Mouse (Mus musculus) E14TG2a.4 (cell line): ENCODE results near the gene Mtrf1.
A peak's percentile ranks its signal among the peaks of the same experiment; 100 is the strongest.
"Not testable (repeated sequence)": the region's sequence is repeated elsewhere in the genome, so short reads cannot be mapped to it uniquely, and the experiment has no call there.

ENCODE experiments used
- H3K27me3 ChIP-seq: 2 replicates; pipeline ENCODE4 v1.6.1; 2014; ENCODE audit warnings: low read length, control low read depth; ENCODE audit not compliant: insufficient read depth
- H3K36me3 ChIP-seq: 2 replicates; pipeline ENCODE4 v1.6.1; 2014; ENCODE audit warnings: low read length, control low read depth; ENCODE audit not compliant: insufficient read depth
- H3K4me1 ChIP-seq: replicated peaks from 2 replicates; pipeline ENCODE4 v1.6.1; 2014; ENCODE audit warnings: low read depth, low read length, control low read depth
- H3K4me3 ChIP-seq: replicated peaks from 2 replicates; pipeline ENCODE4 v1.5.1; 2014; ENCODE audit warnings: mild to moderate bottlenecking, low read length
- H3K9me3 ChIP-seq: 2 replicates; pipeline ENCODE4 v1.6.1; 2014; ENCODE audit warnings: low read length, control low read depth
- CTCF ChIP-seq: conservative IDR thresholded peaks from 2 replicates; pipeline ENCODE4 v1.5.1; 2014; ENCODE audit warnings: low read length
- NANOG ChIP-seq: IDR thresholded peaks from 2 replicates; pipeline ENCODE4 v1.6.1; 2014; ENCODE audit warnings: borderline replicate concordance, low read length, mixed read lengths
- POU5F1 ChIP-seq: IDR thresholded peaks from 2 replicates; pipeline ENCODE4 v1.6.1; 2014; ENCODE audit warnings: low read length, borderline replicate concordance

Gene Mtrf1

GRCm38 (mm10) chr14:79394564-79394963 is 3.0 kb upstream of the Mtrf1 start:
- Histone ChIP-seq H3K9me3 (no peaks in the 10 kb centered on the region), H3K27me3 (no peaks in the 10 kb centered on the region), H3K4me1 (peaks cover 22% of the 10 kb centered on the region), H3K36me3 (no peaks in the 10 kb centered on the region), H3K4me3 (no peak overlapping the region)
- TF ChIP-seq NANOG (no peak), CTCF (peak; percentile 60)

GRCm38 (mm10) chr14:79407641-79408040 is 10.1 kb downstream of the Mtrf1 start:
- no peaks in the 10 kb centered on the region for H3K27me3 ChIP-seq
- H3K4me3 ChIP-seq, result no peak overlapping the region
- peaks cover 31% of the 10 kb centered on the region for H3K36me3 ChIP-seq
- TF ChIP-seq NANOG (no peak), CTCF (no peak), POU5F1 (no peak)
- no peaks in the 10 kb centered on the region for H3K9me3 ChIP-seq
- 0 out of 2 replicates have a peak, but pooled peaks cover 3% of the 10 kb centered on the region for H3K4me1 ChIP-seq

GRCm38 (mm10) chr14:79409278-79409830 is 11.8 kb downstream of the Mtrf1 start:
- no peak for TF ChIP-seq NANOG
- TF ChIP-seq POU5F1, result no peak
- TF ChIP-seq CTCF, result no peak
- Histone ChIP-seq H3K9me3 (0 out of 2 replicates have a peak, but pooled peaks cover 6% of the 10 kb centered on the region), H3K4me1 (peaks cover 10% of the 10 kb centered on the region; the same call in 1 of the 2 replicates), H3K27me3 (no peaks in the 10 kb centered on the region), H3K36me3 (peaks cover 34% of the 10 kb centered on the region), H3K4me3 (no peak overlapping the region)

GRCm38 (mm10) chr14:79410662-79411061 is 13.1 kb downstream of the Mtrf1 start:
- TF ChIP-seq NANOG (no peak), POU5F1 (no peak), CTCF (no peak)
- peaks cover 38% of the 10 kb centered on the region for H3K36me3 ChIP-seq
- no peak overlapping the region for H3K4me3 ChIP-seq
- H3K27me3 ChIP-seq, result no peaks in the 10 kb centered on the region
- H3K4me1 ChIP-seq, result peaks cover 10% of the 10 kb centered on the region; the same call in 1 of the 2 replicates
- 0 out of 2 replicates have a peak, but pooled peaks cover 6% of the 10 kb centered on the region for H3K9me3 ChIP-seq

- Histone ChIP-seq H3K4me1 (peaks cover 10% of the 10 kb centered on the region; the same call in 1 of the 2 replicates), H3K27me3 (no peaks in the 10 kb centered on the region), H3K4me3 (no peak overlapping the region), H3K9me3 (0 out of 2 replicates have a peak, but pooled peaks cover 6% of the 10 kb centered on the region), H3K36me3 (peaks cover 47% of the 10 kb centered on the region)
- TF ChIP-seq CTCF (no peak), NANOG (no peak), POU5F1 (no peak)
Observed at GRCm38 (mm10) chr14:79413121-79413520, 15.5 kb downstream of the Mtrf1 start.

GRCm38 (mm10) chr14:79420083-79420685 is 22.6 kb downstream of the Mtrf1 start:
- TF ChIP-seq POU5F1 (no peak), CTCF (no peak), NANOG (no peak)
- H3K9me3 ChIP-seq, result no peaks in the 10 kb centered on the region
- no peaks in the 10 kb centered on the region; the same call in 1 of the 2 replicates for H3K27me3 ChIP-seq
- peaks cover 30% of the 10 kb centered on the region for H3K36me3 ChIP-seq
- H3K4me1 ChIP-seq, result peaks cover 32% of the 10 kb centered on the region
- H3K4me3 ChIP-seq, result peak overlapping the region; percentile 39

- H3K9me3 ChIP-seq, result no peaks in the 10 kb centered on the region
- peaks cover 17% of the 10 kb centered on the region; the same call in 1 of the 2 replicates for H3K36me3 ChIP-seq
- no peak for TF ChIP-seq POU5F1
- TF ChIP-seq CTCF, result no peak
- no peak for TF ChIP-seq NANOG
- H3K27me3 ChIP-seq, result peaks cover 14% of the 10 kb centered on the region
- peak within 1 kb of the TSS; percentile 76 for H3K4me3 ChIP-seq
- H3K4me1 ChIP-seq, result peaks cover 38% of the 10 kb centered on the region
Observed at GRCm38 (mm10) chr14:79425979-79426729, 28.6 kb downstream of the Mtrf1 start, which contains the start of gene Kbtbd7. Gene Kbtbd7, plus strand, starts transcription at chr14:79426511.

GRCm38 (mm10) chr14:79426730-79427365 is 29.3 kb downstream of the Mtrf1 start:
- Histone ChIP-seq H3K4me1 (peaks cover 38% of the 10 kb centered on the region), H3K4me3 (peak overlapping the region; percentile 76), H3K27me3 (peaks cover 14% of the 10 kb centered on the region), H3K36me3 (peaks cover 17% of the 10 kb centered on the region; the same call in 1 of the 2 replicates)
- H3K9me3 ChIP-seq, result not testable (repeated sequence)
